Mouse (Mus musculus): ENCODE data around the gene Fgd1. TPM values are rescaled to one million over a fixed set of nuclear protein-coding genes. Genes with fewer than 3 reads are reported as not detected.
A peak's percentile ranks its signal among the peaks of the same experiment; 100 is the strongest.

Gene Fgd1
- 10 to 100 TPM; 15.6 to 18.7 (median 16.9) TPM for total RNA-seq (2022)

DNA sequence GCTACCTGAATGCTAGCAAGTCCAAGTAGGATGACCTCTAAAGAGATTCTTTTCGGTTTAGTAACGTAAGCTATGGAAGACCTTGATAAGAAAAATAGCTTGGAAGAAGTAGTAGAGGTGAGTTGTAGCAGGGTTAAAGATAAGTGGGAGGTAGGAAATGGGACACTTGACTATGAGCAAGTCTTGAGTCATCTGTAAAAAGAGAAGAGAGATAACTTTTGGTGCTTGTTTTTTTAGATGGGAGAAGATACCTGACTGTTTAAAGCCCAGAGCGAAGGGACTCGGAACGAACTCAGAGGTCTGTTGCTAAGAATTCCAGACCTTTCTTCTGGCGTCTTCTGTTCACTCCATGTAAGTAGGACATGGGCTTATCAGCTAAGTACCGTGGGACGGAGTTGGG, at the start of gene Fgd1:
TSS of gene Fgd1 (plus strand) at position 301 of the 400 bp plus-strand sequence.
- no peak for DNase-seq (ENCODE audit: low spot score in 2 of 2)

DNA sequence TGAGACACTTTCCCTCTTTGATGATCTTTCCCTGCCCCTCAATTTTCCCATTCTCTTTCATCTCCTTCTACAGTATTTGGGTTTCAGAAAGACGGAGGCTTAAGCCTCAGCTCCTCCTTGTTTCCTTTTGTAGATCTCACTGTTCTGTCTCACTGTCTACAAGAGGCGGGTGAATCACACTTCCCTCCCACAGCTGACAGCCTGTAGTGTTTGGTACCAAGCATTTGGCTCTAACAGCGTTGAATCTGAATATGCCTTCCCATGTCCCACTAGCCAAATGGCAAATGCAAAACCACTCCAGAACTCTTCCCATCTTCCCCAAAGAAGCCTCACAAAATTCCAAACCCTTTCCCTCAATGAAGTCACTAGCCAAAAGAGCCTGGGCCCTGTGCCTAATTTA, 49.2 kb upstream of the Fgd1 start:
- peak in 1 of 2 experiments; percentile 33 for DNase-seq (ENCODE audit: low spot score in 2 of 2)

DNA sequence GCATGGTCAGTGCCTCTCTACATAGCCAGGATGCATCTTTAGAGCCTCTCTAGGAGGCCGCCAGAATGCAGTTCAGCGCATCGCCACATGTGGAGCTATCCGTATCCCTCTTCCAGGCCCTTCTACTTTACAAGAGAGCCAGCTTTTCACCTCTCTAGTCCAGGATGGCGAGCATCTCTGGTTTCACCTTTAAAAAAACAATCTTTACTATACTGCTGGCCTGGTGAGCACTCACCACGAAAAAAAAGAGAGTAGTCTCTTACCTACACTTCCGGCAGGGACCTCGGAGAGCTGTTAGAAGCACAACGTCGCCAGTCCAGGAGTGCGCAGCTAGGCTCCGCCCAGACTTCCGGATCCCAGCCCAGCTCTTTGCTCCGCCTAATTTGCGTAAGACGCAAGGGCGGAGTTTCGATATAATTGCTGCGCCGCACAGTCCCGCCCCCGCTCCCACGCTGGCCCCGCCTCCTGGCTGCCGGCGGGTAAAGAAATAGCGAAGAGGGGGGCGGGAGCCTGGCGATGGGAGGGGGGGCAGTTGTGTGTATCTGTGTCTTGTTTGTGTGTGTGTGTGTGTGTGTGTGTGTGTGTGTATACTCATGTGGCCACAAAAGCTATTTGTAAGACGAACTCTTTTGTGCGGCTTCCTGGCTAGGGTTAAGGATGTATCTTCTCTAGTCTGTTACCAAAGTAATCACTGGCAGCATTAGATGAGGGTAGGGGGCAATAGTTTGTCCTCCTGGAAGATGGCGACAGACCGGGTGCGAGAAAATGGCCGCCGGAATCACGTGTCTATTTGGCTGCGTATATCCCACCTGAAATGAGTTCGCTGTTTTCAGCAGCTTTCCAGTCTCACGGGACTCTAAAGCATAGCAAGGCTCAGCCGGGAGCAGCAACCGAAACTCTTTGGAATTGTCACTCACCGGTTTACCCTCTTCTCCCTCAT, 28.7 kb upstream of the Fgd1 start, which contains the start of gene Gnl3l:
TSS of gene Gnl3l (minus strand) at position 385 of the 940 bp plus-strand sequence.
- peak; percentile 70 to 85 for DNase-seq (ENCODE audit: low spot score in 2 of 2)

DNA sequence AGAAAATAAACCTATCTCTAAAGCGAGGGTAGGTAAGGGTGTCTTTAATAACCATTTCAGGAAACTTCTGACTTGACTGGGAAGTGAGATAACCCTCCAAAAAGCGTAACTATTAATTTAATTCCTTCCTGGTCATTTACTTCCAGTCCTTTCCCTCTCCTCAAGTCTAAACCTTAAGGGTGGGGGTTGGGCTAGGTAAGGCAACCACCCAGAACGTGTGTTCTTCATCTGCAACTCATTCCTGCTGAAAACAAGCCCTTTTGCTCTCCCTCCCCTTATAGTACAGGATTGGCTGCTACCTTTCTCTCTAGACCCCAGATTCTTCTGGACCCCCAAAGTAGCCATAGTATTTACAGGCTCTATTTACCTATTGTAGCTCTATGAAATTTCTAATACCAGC, 28.1 kb upstream of the Fgd1 start:
- no peak for DNase-seq (ENCODE audit: low spot score in 2 of 2)

DNA sequence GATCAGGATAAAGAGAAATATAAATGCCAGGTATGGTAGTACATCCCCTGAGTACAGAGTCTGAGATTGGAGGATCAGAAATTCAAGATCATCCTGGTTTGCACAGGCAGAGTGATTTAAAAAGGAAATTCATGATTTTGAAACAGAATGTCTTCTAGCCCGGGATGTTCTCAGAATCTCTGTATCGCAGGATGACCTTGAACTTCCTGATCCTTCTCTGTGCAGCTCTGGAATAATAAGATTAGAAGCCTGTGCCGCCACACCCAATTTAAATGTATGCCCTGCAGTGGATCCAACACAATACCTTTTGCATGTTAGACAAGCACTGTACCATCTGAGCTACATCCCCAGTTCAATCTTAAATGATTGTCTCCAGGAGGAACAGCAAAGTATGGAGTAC, 27.2 kb upstream of the Fgd1 start:
- DNase-seq (ENCODE audit: low spot score in 2 of 2): no peak

DNA sequence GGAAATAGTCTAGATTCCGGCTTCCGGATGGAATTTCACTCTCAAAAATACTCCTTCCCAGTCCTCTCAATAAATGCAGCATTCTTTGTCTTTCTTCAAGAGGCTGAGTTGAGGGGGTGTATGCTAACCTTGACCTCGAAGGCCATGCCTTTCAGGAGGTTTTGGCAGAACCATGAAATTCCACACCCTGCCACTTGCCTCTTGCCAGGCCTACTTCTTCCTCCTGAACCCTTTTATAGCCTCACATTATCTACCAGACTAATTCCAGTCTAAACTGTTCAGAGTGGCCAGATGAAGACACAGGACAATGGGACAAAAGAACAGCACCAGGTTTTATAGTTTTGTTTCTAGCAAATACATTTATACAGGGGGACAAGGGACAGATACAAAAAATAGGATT, 14.6 kb upstream of the Fgd1 start:
- no peak for DNase-seq (ENCODE audit: low spot score in 2 of 2)

DNA sequence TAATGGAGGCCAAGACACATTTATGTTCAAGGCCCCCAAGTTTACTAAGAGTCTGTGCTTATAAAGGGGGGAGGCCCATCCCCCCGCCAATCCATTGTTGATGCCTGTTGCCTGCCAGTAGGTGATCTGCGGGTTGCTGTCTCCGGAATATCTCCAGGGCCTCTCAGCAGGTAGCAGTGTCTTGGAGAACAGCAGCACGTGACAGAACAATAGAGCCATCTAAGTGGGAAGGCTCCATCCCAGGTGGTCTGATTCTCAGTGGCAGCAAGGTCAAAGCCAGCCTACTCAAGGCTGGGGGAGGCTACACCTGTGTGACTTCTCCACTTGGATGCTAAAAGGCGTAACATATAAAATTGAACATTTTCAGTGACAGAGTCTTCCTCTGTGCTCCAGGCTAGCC, 4.7 kb upstream of the Fgd1 start:
- no peak for DNase-seq (ENCODE audit: low spot score in 2 of 2)

DNA sequence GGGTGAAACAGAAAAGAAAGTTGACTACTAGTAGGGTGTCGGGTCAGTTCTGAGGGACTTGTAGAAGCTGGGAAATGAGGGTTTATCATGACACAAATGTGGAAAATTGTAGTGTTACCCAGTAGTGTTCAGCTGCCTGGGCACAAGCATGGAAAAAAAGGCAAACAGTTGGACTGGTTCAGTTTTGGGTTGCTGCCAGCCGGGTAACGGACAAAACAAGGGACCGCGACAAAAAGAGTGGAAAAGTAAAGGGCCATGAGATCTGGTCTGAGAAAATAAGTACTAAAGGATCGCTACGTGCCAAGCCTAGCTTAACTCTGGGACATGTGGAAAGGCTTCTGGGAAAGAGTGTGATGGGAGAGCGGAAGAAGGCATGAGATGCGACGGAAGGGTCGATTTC, 371 bp downstream of the Fgd1 start:
- DNase-seq (ENCODE audit: low spot score in 2 of 2): no peak

DNA sequence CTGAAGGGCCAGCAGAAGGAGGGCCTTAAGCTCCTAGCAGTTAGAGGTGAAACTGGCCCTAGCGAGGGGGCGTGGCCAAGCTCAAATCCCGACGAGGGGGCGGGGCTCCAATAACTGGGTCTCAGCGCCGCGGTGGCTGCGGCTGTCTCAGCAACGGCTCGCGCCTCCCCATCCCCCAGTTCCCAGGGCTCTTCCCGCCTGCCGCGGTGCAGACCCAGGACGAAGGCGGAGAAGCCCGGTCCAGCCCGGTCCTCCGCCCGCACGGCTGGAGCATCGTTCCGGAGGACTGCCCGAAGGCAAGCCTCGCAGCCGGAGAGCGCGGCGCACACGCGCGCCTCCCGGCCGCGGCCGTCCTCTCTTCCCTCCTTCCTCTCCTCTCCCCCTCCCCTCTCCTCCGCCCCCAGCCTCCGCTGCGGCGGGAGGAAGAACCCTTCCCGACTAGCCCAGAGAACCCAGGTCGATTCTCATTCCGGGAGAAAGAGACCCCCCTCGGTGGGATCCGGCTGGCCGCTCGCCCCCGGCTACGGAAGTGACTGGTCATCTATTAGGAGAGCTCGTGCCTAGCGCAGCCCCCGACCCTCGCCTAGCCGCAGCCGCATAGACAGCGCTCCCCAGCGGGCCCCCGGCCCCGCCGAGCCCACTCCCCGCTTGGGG, 954 bp downstream of the Fgd1 start:
- DNase-seq (ENCODE audit: low spot score in 2 of 2): peak; percentile 46 to 67

DNA sequence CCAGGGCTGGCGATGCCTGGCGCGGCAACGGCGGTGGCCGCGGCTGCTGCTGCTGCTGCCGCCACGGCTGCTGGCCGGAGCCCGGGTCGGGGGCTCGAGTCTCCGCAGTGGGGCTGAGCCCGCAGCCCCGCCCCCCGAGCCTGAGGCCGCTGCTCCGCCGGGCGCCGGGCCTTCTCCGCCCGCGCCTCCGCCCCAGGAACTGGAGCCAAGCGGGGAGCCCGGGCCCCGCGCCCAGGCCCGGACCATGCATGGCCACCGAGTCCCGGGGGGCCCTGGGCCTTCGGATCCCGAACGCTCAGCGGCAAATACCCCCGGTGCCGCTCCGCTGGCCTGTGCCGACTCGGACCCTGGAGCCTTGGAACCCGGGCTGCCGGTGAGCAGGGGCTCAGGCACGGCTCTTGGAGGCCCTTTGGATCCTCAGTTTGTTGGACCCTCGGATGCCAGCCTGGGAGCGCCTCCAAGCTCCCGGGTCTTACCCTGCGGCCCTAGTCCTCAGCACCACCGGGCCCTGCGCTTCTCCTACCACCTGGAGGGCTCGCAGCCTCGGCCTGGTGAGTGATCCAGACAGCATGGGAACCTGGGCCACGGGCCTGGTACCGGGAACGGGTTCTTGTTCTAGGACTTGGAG, 1.6 kb downstream of the Fgd1 start:
- peak in 1 of 2 experiments; percentile 8 for DNase-seq (ENCODE audit: low spot score in 2 of 2)

DNA sequence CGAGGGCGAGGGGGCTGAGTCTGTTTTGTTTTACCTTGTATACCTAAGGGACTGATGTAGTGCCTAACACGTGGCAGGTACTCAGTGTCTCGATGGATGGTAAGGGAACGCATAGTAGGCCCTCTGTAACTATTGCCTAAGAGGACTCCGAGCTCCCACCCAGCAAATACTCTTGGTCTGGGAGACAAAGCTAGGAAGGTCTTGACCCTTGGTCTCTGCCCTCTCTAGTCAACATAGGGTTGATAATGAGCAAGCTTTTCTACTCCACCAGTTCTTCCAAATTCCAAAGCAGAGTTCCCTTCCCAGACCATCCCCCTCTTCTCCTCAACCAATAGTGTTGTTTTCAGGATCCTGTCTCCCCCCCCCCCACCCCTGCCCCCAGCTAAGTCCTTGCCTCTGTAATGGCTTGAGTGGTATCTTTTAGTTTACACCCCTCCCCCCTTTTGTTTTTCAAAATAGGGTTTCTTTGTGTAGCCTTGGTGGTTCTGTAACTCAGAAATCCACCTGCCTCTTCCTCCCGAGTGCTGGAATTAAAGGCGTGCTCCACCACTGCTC, 3.8 kb downstream of the Fgd1 start:
- DNase-seq (ENCODE audit: low spot score in 2 of 2): no peak

DNA sequence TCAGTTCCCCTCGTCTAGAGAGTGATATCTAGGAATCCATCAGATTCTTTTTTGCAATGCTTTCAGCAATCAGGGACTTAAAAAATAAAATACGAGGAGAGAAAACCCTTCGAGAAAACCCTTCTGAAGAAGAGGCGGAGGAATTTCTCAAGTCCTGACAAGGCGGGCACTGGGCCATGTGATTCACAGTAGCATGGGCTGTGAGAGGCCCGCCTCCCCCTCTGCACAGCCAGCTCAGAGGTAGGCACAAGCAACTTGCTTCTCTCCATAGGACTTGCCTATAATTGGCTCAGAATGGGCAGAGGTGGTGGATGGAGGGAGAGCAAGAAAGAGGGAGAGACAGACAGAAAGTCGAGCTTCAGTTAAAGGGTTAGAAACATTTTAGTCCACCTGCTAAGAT, 4.4 kb downstream of the Fgd1 start:
- DNase-seq (ENCODE audit: low spot score in 2 of 2): peak; percentile 10 to 72

DNA sequence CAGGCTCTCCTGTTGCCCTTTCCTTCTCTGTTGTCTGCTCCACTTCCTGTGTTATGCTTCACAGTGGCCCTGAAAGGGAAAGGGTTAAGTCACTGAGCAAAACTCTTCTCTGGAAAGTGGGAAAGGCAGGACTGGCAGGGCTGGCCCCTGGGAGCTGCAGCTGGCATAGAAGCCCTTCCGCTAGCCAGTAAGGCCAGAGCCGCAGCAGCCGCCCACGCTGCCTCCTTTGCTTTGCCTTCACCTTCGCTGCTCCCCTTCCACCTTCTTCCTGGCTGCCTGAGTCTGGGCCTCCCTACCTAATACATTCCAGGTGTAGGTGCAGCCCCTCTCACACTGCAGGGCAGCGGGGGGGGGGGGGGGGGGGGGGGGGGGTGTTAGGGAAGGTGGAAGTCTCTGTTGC, 8.5 kb downstream of the Fgd1 start:
- no peak for DNase-seq (ENCODE audit: low spot score in 2 of 2)

DNA sequence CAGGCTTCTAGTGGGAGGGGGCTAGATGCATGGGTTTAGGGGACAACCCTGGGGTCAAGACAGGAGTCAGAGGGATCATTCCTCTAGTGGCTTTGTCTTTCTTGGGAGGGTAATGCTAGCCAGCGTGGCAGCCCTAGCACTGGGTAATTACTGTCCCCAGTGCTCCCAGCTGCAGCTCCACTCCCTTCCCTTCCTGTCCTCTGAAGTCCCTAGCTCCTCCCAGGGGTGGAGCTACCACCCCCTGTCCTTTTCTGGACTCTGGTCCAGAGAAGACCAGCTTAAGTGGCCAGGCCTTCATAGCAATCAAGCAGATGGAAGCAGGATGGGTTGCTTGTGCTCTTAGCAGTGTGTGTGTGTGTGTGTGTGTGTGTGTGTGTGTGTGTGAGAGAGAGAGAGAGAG, 9.6 kb downstream of the Fgd1 start:
- DNase-seq (ENCODE audit: low spot score in 2 of 2): no peak

DNA sequence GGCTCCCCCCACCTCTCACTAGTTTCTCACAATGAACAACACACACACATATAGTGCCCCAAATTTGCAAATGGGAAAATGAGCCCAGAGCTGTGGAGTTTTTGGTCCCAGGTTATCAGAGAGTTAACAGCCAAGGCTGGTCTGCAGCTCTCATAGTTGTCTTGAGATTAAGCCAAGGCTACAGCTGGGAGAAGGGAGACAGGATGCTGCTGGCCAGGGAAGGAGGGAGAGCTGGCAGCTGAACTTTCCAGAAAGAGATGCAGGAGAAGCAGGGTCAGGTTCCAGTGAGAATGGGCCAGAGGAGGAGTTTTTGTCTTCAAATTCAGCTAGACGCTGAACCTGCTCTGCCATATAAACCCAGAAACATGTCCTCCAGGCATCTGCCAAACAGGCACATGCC, 13.4 kb downstream of the Fgd1 start:
- no peak for DNase-seq (ENCODE audit: low spot score in 2 of 2)

DNA sequence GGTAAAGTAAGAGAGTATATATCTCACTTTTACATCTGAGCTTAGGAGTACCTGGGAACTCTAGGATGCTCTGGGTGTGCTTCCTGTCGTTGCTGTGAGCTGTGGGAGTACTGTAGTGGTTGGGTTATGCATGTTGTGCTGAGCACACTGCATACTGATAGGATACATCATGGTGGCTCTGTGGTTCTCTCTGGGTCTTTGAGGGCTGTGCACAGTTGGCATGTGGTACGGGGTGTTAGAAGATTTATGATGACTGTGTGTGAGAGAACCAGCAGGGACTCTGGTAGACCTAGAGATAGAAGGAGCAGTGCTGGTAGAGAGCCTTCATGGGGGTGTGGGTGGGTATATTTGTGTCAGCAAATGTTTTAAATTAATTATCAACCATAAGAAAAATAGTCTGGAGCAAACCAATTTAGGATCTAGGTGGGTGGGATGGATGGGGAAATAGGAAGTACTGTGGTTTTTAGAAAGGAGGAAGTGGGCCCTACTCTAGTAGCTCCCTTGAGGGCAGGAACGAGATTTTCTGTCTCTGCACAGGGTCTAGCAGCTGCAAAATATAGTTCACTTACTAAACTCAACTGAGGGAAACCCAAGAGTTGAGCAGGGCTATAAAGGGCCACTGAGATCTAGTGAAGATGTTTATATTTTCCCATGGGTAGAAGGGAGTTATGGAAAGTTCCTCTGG, 15.8 kb downstream of the Fgd1 start:
- DNase-seq (ENCODE audit: low spot score in 2 of 2): no peak

DNA sequence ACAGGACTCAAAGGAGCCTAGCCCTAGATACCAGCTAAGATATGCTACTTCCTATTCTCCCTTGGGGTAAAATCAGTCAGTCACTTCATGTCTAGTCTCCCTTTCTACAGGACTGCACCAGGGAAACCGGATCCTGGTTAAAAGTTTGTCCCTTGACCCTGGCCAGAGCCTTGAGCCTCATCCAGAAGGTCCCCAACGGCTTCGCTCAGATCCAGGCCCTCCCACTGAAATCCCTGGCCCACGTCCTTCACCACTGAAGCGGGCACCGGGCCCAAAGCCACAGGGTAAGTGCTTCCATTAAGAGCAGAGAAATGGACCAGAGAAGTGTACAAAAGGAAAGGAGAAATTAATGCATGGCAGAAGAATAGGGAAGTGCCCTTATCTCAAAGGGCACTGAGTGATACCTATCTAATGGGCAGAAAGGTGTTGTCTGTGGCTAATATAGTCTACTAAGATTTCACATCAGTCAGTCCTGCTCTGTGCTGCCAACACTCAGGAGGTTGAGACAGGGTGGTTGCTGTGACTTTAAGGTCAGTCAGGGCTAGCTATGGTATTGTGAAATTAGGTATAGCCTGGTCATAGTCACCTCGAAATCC, 20.2 kb downstream of the Fgd1 start:
- DNase-seq (ENCODE audit: low spot score in 2 of 2): no peak

DNA sequence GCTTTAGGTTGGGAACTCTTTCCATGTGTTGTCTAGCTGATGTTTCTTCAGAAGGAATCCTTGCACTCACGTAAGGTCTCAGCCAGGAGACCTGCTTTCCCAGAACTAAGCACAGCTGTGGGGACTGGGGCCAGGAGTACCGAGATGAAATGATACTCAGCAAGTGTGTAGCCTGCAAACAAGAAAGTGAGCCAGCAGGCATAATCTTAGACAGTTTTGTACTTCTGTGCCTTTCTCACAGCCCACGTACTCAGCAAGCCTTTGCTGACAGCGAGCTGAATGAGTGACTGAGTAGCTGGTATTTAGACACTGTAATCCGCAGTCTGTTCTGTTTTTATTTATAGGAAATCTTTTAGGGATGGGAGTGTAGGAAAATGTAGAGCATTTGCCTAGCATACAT, 21.9 kb downstream of the Fgd1 start:
- DNase-seq (ENCODE audit: low spot score in 2 of 2): no peak

DNA sequence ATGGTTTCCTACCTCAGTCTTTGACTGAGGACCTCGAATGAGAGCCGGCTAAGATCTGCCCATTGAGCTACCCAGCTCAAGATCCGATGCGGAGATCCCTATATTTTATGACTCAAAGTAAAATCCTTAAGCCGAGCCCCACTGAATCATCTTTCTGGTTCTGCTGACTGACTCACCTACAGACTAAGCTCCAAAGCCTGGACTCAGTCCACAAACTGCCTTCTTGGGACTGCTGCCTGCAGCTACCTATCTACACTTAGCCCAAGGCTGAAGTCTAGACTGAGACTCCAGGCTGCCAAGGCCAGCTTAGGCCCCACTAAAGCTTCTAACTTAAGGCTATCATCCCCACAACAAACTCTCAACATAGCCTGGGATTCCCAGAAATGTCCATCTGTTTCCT, 30.1 kb downstream of the Fgd1 start:
- DNase-seq (ENCODE audit: low spot score in 2 of 2): no peak

DNA sequence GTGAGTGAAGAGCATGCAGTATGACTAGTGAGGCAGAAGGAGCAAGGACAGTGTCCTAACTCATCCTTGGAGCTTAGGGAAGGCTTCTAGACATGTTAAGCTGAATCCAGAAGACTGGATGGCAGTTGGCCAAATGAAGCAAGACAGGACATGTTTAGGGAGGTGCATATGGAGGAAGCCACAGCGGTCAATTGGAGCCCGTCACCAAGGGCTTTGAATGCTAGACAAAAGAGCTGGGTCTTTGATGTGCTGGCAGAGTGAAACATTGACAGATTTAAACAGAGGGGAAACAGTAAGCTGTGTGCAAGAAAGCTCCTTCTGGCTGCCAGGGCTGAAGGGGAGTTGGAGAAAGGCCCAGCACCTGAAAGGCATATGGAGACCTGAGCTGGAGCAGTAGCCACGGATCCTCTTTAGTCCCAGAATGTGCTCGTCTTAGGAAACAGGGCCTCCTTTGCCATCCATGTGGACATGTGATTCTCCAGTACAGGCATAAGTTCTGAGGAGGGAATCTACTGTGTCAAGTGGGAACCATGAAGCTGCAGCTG, 31.1 kb downstream of the Fgd1 start:
- no peak for DNase-seq (ENCODE audit: low spot score in 2 of 2)

DNA sequence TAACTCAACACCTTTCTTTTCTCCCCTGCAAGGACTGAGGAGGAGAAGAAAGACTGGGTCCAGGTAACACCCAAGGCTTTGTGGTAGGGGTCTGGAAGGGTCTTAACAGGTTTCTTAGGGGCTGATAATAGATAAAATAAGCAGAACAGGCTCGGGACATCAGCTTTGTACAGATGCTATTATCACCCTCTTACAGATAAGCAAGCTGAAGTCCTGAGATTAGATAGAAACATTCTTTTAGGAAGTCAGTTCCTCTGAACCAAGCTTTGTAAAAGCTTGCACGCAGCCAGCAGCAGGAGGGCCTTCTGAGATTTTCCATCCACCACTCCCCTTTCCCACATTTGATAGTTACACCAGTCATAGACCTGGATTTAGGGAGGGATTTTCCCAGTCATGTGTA, 39.6 kb downstream of the Fgd1 start:
- no peak for DNase-seq (ENCODE audit: low spot score in 2 of 2)

Measured in left cerebral cortex, adult 8-10 months (tissue).